25 mouse cellular contexts compared by ENCODE assay signal in genomic region chr8:73336845-73337244, GRCm38 (mm10). TPM values are rescaled to one million over a fixed set of nuclear protein-coding genes. Genes with fewer than 3 reads are reported as not detected.
DNase-seq lines count a peak whose midpoint lies in the region; ATAC-seq and TF ChIP-seq lines count a peak whose summit lies in the region.
"Had no signal": no experiment of that assay in that cellular context is flagged by ENCODE, and none has a peak within 500 bp of the region (broad histone marks: within the 10 kb centered on the region; RNA-seq: fewer than 3 reads in every experiment).

No protein-coding gene starts in this region.

- DNase-seq in heart, adult 11 months = peak; percentile 27
- no peak for DNase-seq in heart, postnatal 25 days (ENCODE audit: low spot score)
- peak; percentile 68 for DNase-seq in R1 (ENCODE audit: low read depth, low spot score)
- DNase-seq in spleen, postnatal 14 days (ENCODE audit: low spot score in 2 of 2) = no peak
- DNase-seq: adrenal gland, adult 8-10 months; adrenal gland, postnatal 14 days; adrenal gland, postnatal 36 days; B cell, adult 2 months; cerebellum, adult 11-12 months; cerebellum, adult 2 months; cerebellum, adult 9-10 months; cerebellum, postnatal 10 days; cerebellum, postnatal 25 days; forebrain, postnatal 0 days had no signal

- 45% methylated on average over 1 of the region's 1 CpGs for WGBS in neural tube, embryonic 15.5 days

- 0 out of 2 replicates have a peak, but pooled peaks have one; percentile 41 for TF ChIP-seq EP300 in ES-Bruce4 (IDR thresholded peaks at IDR 0.05; ENCODE audit: insufficient read depth, low read depth, low read length)

- H3K27ac ChIP-seq in ES-Bruce4 (ENCODE audit: insufficient read depth, low read length) = no peak overlapping the region
- H3K27ac ChIP-seq in neural tube, embryonic 15.5 days (replicated peaks) = no peak overlapping the region
- H3K27ac ChIP-seq: embryonic facial prominence, embryonic 10.5 days; embryonic facial prominence, embryonic 12.5 days; forebrain, embryonic 13.5 days; forebrain, embryonic 15.5 days had no signal

- TF ChIP-seq POLR2A in ES-Bruce4 (IDR thresholded peaks at IDR 0.05; ENCODE audit: insufficient read depth, low read length) = no peak

- H3K36me3 ChIP-seq in ES-Bruce4 (ENCODE audit: control insufficient read depth, insufficient read depth, low read length, poor library complexity, severe bottlenecking) = peaks cover 3% of the 10 kb centered on the region; the same call in 1 of the 2 replicates
- 0 out of 2 replicates have a peak, but pooled peaks cover 5% of the 10 kb centered on the region for H3K36me3 ChIP-seq in neural tube, embryonic 15.5 days
- H3K36me3 ChIP-seq: embryonic facial prominence, embryonic 12.5 days; forebrain, embryonic 15.5 days; G1E had no signal

- H3K4me1 ChIP-seq in ES-Bruce4 (ENCODE audit: control insufficient read depth, insufficient read depth, low read length) = peaks cover 3% of the 10 kb centered on the region
- no peaks in the 10 kb centered on the region for H3K4me1 ChIP-seq in neural tube, embryonic 15.5 days
- H3K4me1 ChIP-seq: embryonic facial prominence, embryonic 10.5 days; embryonic facial prominence, embryonic 12.5 days; forebrain, embryonic 13.5 days; forebrain, embryonic 15.5 days had no signal

- H3K4me3 ChIP-seq in ES-Bruce4 (ENCODE audit: low read depth, low read length) = no peak overlapping the region
- no peak overlapping the region for H3K4me3 ChIP-seq in neural tube, embryonic 15.5 days (replicated peaks)
- H3K4me3 ChIP-seq: embryonic facial prominence, embryonic 10.5 days; embryonic facial prominence, embryonic 12.5 days; forebrain, embryonic 13.5 days; forebrain, embryonic 15.5 days had no signal

- no peak for TF ChIP-seq CTCF in ES-Bruce4 (IDR thresholded peaks at IDR 0.05; ENCODE audit: low read depth, low read length)

- intact Hi-C loops in heart, postnatal 25 days (cut with DNase I) = no loop called here

- ATAC-seq in neural tube, embryonic 15.5 days (ENCODE audit: low FRiP score) = no peak
- ATAC-seq: activated CD4-positive, CD25-positive, alpha-beta regulatory T cell, adult 4 months; CD4-positive, CD25-positive, alpha-beta regulatory T cell, adult 4 months; forebrain, embryonic 13.5 days; forebrain, embryonic 15.5 days; forebrain, postnatal 0 days; Patski had no signal

- no peaks in the 10 kb centered on the region for H3K9me3 ChIP-seq in ES-Bruce4 (replicated peaks; ENCODE audit: control insufficient read depth, insufficient read depth, low read length, poor library complexity, severe bottlenecking)
- H3K9me3 ChIP-seq in neural tube, embryonic 15.5 days (replicated peaks) = no peaks in the 10 kb centered on the region; the same call in 1 of the 2 replicates
- H3K9me3 ChIP-seq: embryonic facial prominence, embryonic 10.5 days; embryonic facial prominence, embryonic 12.5 days; forebrain, embryonic 13.5 days; forebrain, embryonic 15.5 days; G1E had no signal

- H3K9ac ChIP-seq in ES-Bruce4 (ENCODE audit: low read depth, poor library complexity, severe bottlenecking) = no peak overlapping the region
- H3K9ac ChIP-seq in neural tube, embryonic 15.5 days (replicated peaks) = no peak overlapping the region
- H3K9ac ChIP-seq: embryonic facial prominence, embryonic 12.5 days; forebrain, embryonic 13.5 days; forebrain, embryonic 15.5 days; forebrain, postnatal 0 days had no signal

- H3K27me3 ChIP-seq in ES-Bruce4 (ENCODE audit: control insufficient read depth, insufficient read depth, low read length, poor library complexity, severe bottlenecking) = 0 out of 2 replicates have a peak, but pooled peaks cover 1% of the 10 kb centered on the region
- no peaks in the 10 kb centered on the region for H3K27me3 ChIP-seq in neural tube, embryonic 15.5 days (replicated peaks)
- H3K27me3 ChIP-seq: CH12.LX; embryonic facial prominence, embryonic 12.5 days; forebrain, embryonic 13.5 days; forebrain, embryonic 15.5 days; Patski had no signal

- H3K4me2 ChIP-seq in neural tube, embryonic 15.5 days = no peak overlapping the region
- H3K4me2 ChIP-seq: embryonic facial prominence, embryonic 12.5 days; forebrain, embryonic 13.5 days; forebrain, embryonic 15.5 days had no signal

RNA-seq across cellular contexts. Expression of gene Large1, which starts 16.5 kb away (rescaled TPM):
- total RNA-seq in heart, postnatal 25 days (2021) = 10 to 100 TPM; 30.9 to 32.3 TPM
- polyA plus RNA-seq in ES-Bruce4 (2011; ENCODE audit: insufficient read depth, insufficient read length, low read depth, missing spikeins) = 20.2 and 21.5 TPM in 2 replicates
- 15.0 and 17.1 TPM in 2 replicates for polyA plus RNA-seq in neural tube, embryonic 15.5 days (2015; fragmentation: Nextera tagmentation; extraction: Ambion mirVana)
- total RNA-seq: CH12.LX had no signal
- polyA plus RNA-seq: G1E had no signal

Comparison
In these comparisons a context has a peak if more than half of its experiments do, and no peak if none do; other contexts are left out.
1. DNase-seq: peak in heart, adult 11 months (single experiment) and R1 (single experiment); none in heart, postnatal 25 days (single experiment) and spleen, postnatal 14 days (0 of 2).